Mouse (Mus musculus) bone marrow macrophage, adult 2 months (primary cell): ENCODE data around the gene Anxa7.

ENCODE experiments used
- CTCF ChIP-seq: IDR thresholded peaks from 2 replicates; pipeline ENCODE4 v1.5.1; 2012; ENCODE audit warnings: low read depth, mild to moderate bottlenecking, low read length, moderate library complexity
- POLR2A ChIP-seq: IDR thresholded peaks from 2 replicates; pipeline ENCODE4 v1.6.1; 2012; ENCODE audit warnings: mild to moderate bottlenecking, low read depth, low read length, borderline replicate concordance

DNA sequence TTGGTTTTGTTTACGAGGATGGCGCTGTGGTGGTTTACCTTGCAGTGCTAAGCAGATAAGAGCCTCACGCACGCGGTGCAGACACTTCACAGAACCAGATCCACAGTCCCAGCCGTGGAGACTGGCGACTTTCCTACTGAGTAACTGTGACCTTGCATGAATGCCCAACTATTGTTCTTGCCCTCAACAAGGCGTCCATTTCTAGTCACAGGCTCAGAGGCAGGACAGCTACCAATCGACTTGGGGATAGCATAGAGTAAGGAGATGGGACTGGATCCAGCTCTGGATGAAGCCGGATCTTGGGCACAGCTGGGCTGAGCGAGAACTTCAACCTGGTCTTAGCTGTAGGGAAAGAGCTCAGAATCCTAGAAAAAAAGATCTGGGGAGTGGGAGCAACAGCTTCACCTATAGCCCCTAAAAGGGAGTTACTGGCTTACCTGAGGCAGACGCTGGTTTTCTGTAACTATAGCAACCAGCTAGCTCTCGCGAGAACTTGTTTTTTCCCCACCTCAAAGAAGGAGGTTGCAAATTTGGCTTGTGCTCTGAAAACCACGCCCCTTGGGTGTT, 28.1 kb downstream of the Anxa7 start, which contains the start of gene Cfap70:
- TF ChIP-seq CTCF (no peak), POLR2A (no peak)
